ENCODE assay signal across 8 mouse cellular contexts in the genomic region with DNA sequence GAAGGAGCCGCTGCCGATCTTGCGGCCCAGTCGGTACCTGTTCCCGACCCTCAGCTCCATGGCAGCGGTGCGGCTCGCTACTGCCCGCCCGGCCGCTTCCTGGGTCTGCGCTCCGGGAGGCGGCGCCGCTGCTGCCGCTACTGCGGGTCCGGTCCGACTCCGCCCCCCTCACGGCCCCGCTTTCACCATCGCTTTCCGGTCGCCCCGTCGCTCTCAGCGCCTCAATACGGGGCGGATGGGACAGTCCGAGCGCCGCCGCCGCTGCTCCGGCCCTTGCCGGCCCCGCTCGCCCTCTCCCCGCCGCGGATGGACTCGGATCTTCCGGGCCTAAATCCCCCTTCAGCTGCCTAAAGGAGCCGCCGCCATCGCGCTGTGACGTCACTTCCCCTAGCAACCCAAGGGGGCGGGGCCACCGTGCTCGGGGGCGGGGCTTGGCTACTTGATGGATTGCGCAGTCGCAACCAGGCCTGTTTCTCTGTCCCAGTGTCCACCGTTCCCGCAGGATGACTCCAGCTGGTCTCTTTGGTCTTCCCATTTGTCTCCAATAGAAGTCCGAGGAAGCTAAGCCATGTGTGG. TPM values are rescaled to one million over a fixed set of nuclear protein-coding genes. Genes with fewer than 3 reads are reported as not detected.
DNase-seq lines count a peak whose midpoint lies in the region; ATAC-seq and TF ChIP-seq lines count a peak whose summit lies in the region.

A gene (minus strand): TSS at position 380 of the 576 bp plus-strand sequence.

- WGBS in bone marrow, adult 2 months = under 1% methylated on average over 59 of the region's 59 CpGs
- under 1% methylated on average over 59 of the region's 59 CpGs for WGBS in embryonic facial prominence, embryonic 15.5 days
- under 1% methylated on average over 59 of the region's 59 CpGs for WGBS in kidney, embryonic 14.5 days
- WGBS in limb, embryonic 15.5 days = under 1% methylated on average over 58 of the region's 59 CpGs

- no peak for TF ChIP-seq CTCF in bone marrow, adult 2 months (IDR thresholded peaks at IDR 0.05; ENCODE audit: control insufficient read depth, insufficient read depth, low read length)

- no peaks in the 10 kb centered on the region for H3K9me3 ChIP-seq in embryonic facial prominence, embryonic 15.5 days (replicated peaks)
- no peaks in the 10 kb centered on the region for H3K9me3 ChIP-seq in kidney, embryonic 14.5 days (ENCODE audit: control insufficient read depth, low read length)
- H3K9me3 ChIP-seq in limb, embryonic 15.5 days = no peaks in the 10 kb centered on the region

- H3K4me2 ChIP-seq in embryonic facial prominence, embryonic 15.5 days (replicated peaks) = peak within 1 kb of the TSS; percentile 78
- H3K4me2 ChIP-seq in kidney, embryonic 14.5 days (replicated peaks; ENCODE audit: low read depth, low read length) = peak within 1 kb of the TSS; percentile 43
- H3K4me2 ChIP-seq in limb, embryonic 15.5 days = peak within 1 kb of the TSS; percentile 79

- peak within 1 kb of the TSS; percentile 94 for H3K27ac ChIP-seq in bone marrow, adult 2 months (ENCODE audit: control insufficient read depth, insufficient read depth, low read depth, low read length, poor library complexity)
- H3K27ac ChIP-seq in embryonic facial prominence, embryonic 15.5 days (replicated peaks) = peak within 1 kb of the TSS; percentile 93
- peak within 1 kb of the TSS; percentile 96 for H3K27ac ChIP-seq in kidney, embryonic 14.5 days (ENCODE audit: low read depth, low read length)
- H3K27ac ChIP-seq in limb, embryonic 15.5 days = peak within 1 kb of the TSS; percentile 94

- no peaks in the 10 kb centered on the region for H3K27me3 ChIP-seq in embryonic facial prominence, embryonic 15.5 days
- H3K27me3 ChIP-seq in kidney, embryonic 14.5 days (ENCODE audit: control insufficient read depth, insufficient read depth, low read length) = no peaks in the 10 kb centered on the region
- no peaks in the 10 kb centered on the region for H3K27me3 ChIP-seq in limb, embryonic 15.5 days

- 0 out of 2 replicates have a peak, but pooled peaks have one; percentile 53 for TF ChIP-seq POLR2A in bone marrow, adult 2 months (IDR thresholded peaks at IDR 0.05; ENCODE audit: borderline replicate concordance, control insufficient read depth, low read depth, low read length)

- H3K4me3 ChIP-seq in bone marrow, adult 2 months (replicated peaks; ENCODE audit: control insufficient read depth, low read depth, low read length) = peak within 1 kb of the TSS; percentile 88
- H3K4me3 ChIP-seq in embryonic facial prominence, embryonic 15.5 days (replicated peaks) = peak within 1 kb of the TSS; percentile 96
- H3K4me3 ChIP-seq in kidney, embryonic 14.5 days (ENCODE audit: low read length) = peak within 1 kb of the TSS; percentile 100
- peak within 1 kb of the TSS; percentile 100 for H3K4me3 ChIP-seq in limb, embryonic 15.5 days

- ATAC-seq in embryonic facial prominence, embryonic 15.5 days (ENCODE audit: insufficient number of reproducible peaks, low FRiP score, low TSS enrichment, low read depth) = peak; percentile 90
- ATAC-seq in kidney, embryonic 14.5 days (ENCODE audit: low FRiP score, low TSS enrichment) = peak; percentile 87
- peak; percentile 87 for ATAC-seq in limb, embryonic 15.5 days (ENCODE audit: insufficient number of reproducible peaks, low FRiP score, low TSS enrichment, low read depth)

- peaks cover 12% of the 10 kb centered on the region for H3K36me3 ChIP-seq in embryonic facial prominence, embryonic 15.5 days
- peaks cover 18% of the 10 kb centered on the region for H3K36me3 ChIP-seq in kidney, embryonic 14.5 days (ENCODE audit: control insufficient read depth, insufficient read depth, low read length)
- H3K36me3 ChIP-seq in limb, embryonic 15.5 days = peaks cover 14% of the 10 kb centered on the region

- H3K9ac ChIP-seq in embryonic facial prominence, embryonic 15.5 days = peak within 1 kb of the TSS; percentile 99
- H3K9ac ChIP-seq in kidney, embryonic 14.5 days (ENCODE audit: low read depth, low read length) = peak within 1 kb of the TSS; percentile 100
- H3K9ac ChIP-seq in limb, embryonic 15.5 days = peak within 1 kb of the TSS; percentile 99

- DNase-seq in 416B (ENCODE audit: low read depth) = peak; percentile 96
- DNase-seq in heart, adult 9 months (ENCODE audit: low spot score in 2 of 2) = peak; percentile 96 to 99
- DNase-seq in monocyte, adult 2 months (ENCODE audit: low read depth in 1 of 2, low spot score in 2 of 2) = peak; percentile 94 to 99
- peak; percentile 93 to 95 for DNase-seq in spleen, postnatal 36 days (ENCODE audit: low spot score in 2 of 2)

- peaks cover 1% of the 10 kb centered on the region; the same call in 1 of the 2 replicates for H3K4me1 ChIP-seq in bone marrow, adult 2 months (ENCODE audit: control insufficient read depth, insufficient read depth, low read length)
- peaks cover 46% of the 10 kb centered on the region for H3K4me1 ChIP-seq in embryonic facial prominence, embryonic 15.5 days
- peaks cover 26% of the 10 kb centered on the region for H3K4me1 ChIP-seq in kidney, embryonic 14.5 days (ENCODE audit: control insufficient read depth, insufficient read depth, low read length)
- peaks cover 39% of the 10 kb centered on the region for H3K4me1 ChIP-seq in limb, embryonic 15.5 days

RNA-seq across cellular contexts. Expression of the gene that starts here (rescaled TPM):
- polyA plus RNA-seq in bone marrow, adult 2 months (2011; ENCODE audit: insufficient read depth, insufficient read length, low replicate concordance, missing spikeins) = 35.6 and 58.3 TPM in 2 replicates
- 123 and 125 TPM in 2 replicates for polyA plus RNA-seq in embryonic facial prominence, embryonic 15.5 days (2015; fragmentation: Nextera tagmentation; extraction: Ambion mirVana)
- polyA plus RNA-seq in kidney, embryonic 14.5 days (2014; fragmentation: Nextera tagmentation; extraction: Ambion mirVana) = 49.8 and 78.9 TPM in 2 replicates
- 104 and 120 TPM in 2 replicates for polyA plus RNA-seq in limb, embryonic 15.5 days (2015; fragmentation: Nextera tagmentation; extraction: Ambion mirVana)

Comparison
In these comparisons a context has a peak if more than half of its experiments do, and no peak if none do; other contexts are left out.
1. Peak in every context shown above with its lines: DNase-seq, ATAC-seq, H3K4me3 ChIP-seq and H3K27ac ChIP-seq.